Mouse (Mus musculus): ENCODE results near the gene Ern1. TPM values are rescaled to one million over a fixed set of nuclear protein-coding genes. Genes with fewer than 3 reads are reported as not detected.
"Not testable (repeated sequence)": the region's sequence is repeated elsewhere in the genome, so short reads cannot be mapped to it uniquely, and the experiment has no call there.

Gene Ern1
- total RNA-seq, 2 experiments from 2014 or later: 10.7 to 12.9 TPM

GRCm38 (mm10) chr11:106443646-106444045, 44.0 kb downstream of the Ern1 start:
- intact Hi-C loops (cut with DNase I): no loop called here
- DNase-seq: no peak

GRCm38 (mm10) chr11:106442564-106442963, 45.1 kb downstream of the Ern1 start:
- DNase-seq; intact Hi-C loops (cut with DNase I): not testable (repeated sequence)

- no peak for DNase-seq
- intact Hi-C loops (cut with DNase I): no loop called here
Measured at GRCm38 (mm10) chr11:106440318-106440717, 47.3 kb downstream of the Ern1 start.

GRCm38 (mm10) chr11:106439355-106439754, 48.3 kb downstream of the Ern1 start:
- intact Hi-C loops (cut with DNase I): no loop called here
- no peak for DNase-seq

- no peak for DNase-seq
- intact Hi-C loops (cut with DNase I): no loop called here
Measured at GRCm38 (mm10) chr11:106438524-106439177, 49.0 kb downstream of the Ern1 start.

GRCm38 (mm10) chr11:106437543-106437942, 50.1 kb downstream of the Ern1 start:
- intact Hi-C loops (cut with DNase I): no loop called here
- no peak for DNase-seq

- no peak for DNase-seq
- intact Hi-C loops (cut with DNase I): no loop called here
Measured at GRCm38 (mm10) chr11:106437039-106437438, 50.6 kb downstream of the Ern1 start.

- intact Hi-C loops (cut with DNase I): no loop called here
- DNase-seq: no peak
Measured at GRCm38 (mm10) chr11:106430392-106430791, 57.3 kb downstream of the Ern1 start.

- no peak for DNase-seq
Measured at GRCm38 (mm10) chr11:106429689-106430088, 58.0 kb downstream of the Ern1 start.

GRCm38 (mm10) chr11:106428556-106428955, 59.1 kb downstream of the Ern1 start:
- intact Hi-C loops (cut with DNase I): no loop called here
- DNase-seq: no peak

More at GRCm38 (mm10) chr11:106429689-106430088, 58.0 kb downstream of the Ern1 start:
- intact Hi-C loops (cut with DNase I): no loop called here

- intact Hi-C loops (cut with DNase I): no loop called here
- no peak for DNase-seq
Measured at GRCm38 (mm10) chr11:106428106-106428505, 59.5 kb downstream of the Ern1 start.

GRCm38 (mm10) chr11:106426447-106426846, 61.2 kb downstream of the Ern1 start:
- intact Hi-C loops (cut with DNase I): no loop called here
- DNase-seq: no peak

GRCm38 (mm10) chr11:106425201-106425600, 62.5 kb downstream of the Ern1 start:
- intact Hi-C loops (cut with DNase I): no loop called here
- DNase-seq: no peak

GRCm38 (mm10) chr11:106419262-106420102, 68.2 kb downstream of the Ern1 start:
- intact Hi-C loops (cut with DNase I): loop anchor here (2.0 to 5.0 kb wide), 3 partner anchors 67 to 323 kb away; partner anchors contain the start of gene Ern1
- no peak for DNase-seq

- intact Hi-C loops (cut with DNase I): loop anchor here (2.0 to 5.0 kb wide), 3 partner anchors 68 to 324 kb away; partner anchors contain the start of gene Ern1
- peak; percentile 81 for DNase-seq
Measured at GRCm38 (mm10) chr11:106418622-106419196, 68.9 kb downstream of the Ern1 start.

GRCm38 (mm10) chr11:106417860-106418259, 69.8 kb downstream of the Ern1 start:
- DNase-seq: no peak
- intact Hi-C loops (cut with DNase I): loop anchor here (2.0 to 5.0 kb wide), 3 partner anchors 69 to 324 kb away; partner anchors contain the start of gene Ern1

GRCm38 (mm10) chr11:106416331-106416730, 71.3 kb downstream of the Ern1 start:
- intact Hi-C loops (cut with DNase I): loop anchor here (5.0 kb wide), 2 partner anchors 211 to 326 kb away; no protein-coding TSS in a partner anchor

GRCm38 (mm10) chr11:106412641-106413360, 74.9 kb downstream of the Ern1 start:
- DNase-seq: no peak
- intact Hi-C loops (cut with DNase I): no loop called here

More at GRCm38 (mm10) chr11:106416331-106416730, 71.3 kb downstream of the Ern1 start:
- DNase-seq: no peak

- DNase-seq: no peak
- intact Hi-C loops (cut with DNase I): no loop called here
Measured at GRCm38 (mm10) chr11:106411157-106411556, 76.5 kb downstream of the Ern1 start.

- intact Hi-C loops (cut with DNase I): no loop called here
- DNase-seq: no peak
Measured at GRCm38 (mm10) chr11:106410507-106410906, 77.1 kb downstream of the Ern1 start.

Measured in left cerebral cortex, postnatal 4 days (tissue).